Mouse (Mus musculus): ENCODE measurements around the gene Hist1h3h.
A peak's percentile ranks its signal among the peaks of the same experiment; 100 is the strongest.
"Not testable (repeated sequence)": the region's sequence is repeated elsewhere in the genome, so short reads cannot be mapped to it uniquely, and the experiment has no call there.

The Hist1h3h gene

DNA sequence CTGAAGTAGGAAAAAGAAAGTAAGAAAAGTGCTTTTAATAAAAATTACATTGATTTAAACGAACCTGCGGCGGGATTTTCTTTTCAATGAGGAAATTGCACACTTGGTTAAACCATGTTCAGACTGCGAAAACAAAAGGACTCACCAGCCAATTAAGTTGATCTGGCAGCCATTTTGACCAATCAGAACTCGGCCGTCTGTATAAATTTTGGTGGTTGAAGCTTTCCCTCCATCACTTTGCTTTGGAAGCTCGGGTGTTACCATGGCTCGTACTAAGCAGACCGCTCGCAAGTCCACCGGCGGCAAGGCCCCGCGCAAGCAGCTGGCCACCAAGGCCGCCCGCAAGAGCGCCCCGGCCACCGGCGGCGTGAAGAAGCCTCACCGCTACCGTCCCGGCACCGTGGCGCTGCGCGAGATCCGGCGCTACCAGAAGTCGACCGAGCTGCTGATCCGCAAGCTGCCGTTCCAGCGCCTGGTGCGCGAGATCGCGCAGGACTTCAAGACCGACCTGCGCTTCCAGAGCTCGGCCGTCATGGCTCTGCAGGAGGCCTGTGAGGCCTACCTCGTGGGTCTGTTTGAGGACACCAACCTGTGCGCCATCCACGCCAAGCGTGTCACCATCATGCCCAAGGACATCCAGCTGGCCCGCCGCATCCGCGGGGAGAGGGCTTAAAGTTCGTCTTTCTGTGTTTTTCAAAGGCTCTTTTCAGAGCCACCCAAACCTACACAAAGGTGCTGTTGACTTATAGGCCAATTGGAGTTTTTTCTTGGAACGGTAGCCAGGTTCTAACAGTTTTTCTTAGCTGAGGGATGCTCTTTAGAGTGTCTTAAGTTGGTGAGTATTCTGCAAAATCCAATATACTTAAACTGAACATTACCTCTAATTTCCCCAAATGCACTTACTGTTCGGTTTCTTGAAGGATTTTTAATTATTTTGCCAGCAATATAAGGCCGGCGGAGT lies at the start of gene Hist1h3h:
Gene Hist1h3h, plus strand, starts transcription at position 263 of the 961 bp plus-strand sequence.
- DNase-seq (ENCODE audit: low spot score): peak; percentile 79

DNA sequence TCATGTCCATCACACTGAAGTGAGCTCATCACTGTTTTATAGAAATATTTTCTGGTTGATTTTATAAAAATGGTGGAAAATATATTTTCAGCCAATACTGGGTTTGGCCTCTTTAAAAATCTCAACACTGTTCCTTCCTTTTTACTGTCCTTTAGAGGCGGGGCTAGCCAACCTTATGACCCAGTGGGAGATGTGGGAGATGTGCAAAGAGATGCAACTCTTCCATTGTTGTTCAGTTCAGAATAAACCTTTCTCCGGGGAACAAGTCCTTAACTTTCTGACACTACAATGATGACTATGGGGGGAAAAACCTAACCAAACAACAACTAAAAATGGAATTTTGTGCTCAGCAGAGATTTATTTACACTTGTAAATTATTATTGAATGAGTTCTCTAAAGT lies 40.2 kb upstream of the Hist1h3h start, which contains the start of gene Olfr1360:
Gene Olfr1360, minus strand, starts transcription at position 101 of the 400 bp plus-strand sequence.
- DNase-seq (ENCODE audit: low spot score): no peak

DNA sequence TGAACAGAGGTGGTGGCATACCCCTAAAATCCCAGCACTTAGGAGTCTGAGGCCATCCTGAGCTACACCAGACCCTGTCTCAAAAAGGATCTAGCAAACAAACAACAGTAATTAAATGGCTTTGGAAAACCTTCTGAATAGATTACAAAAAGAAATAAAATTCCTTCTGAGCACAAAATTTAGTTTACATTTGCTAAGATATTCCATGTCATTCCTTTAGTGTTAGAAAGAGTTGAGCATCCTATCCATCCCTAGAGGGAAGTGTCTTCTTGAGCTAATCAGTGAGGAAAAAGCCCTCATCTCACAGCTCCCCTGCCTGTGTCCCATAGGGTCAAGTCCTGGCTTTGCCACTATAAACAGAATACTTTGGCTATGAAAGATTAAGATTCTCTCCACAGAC lies 19.6 kb upstream of the Hist1h3h start, which contains the start of gene Olfr1359:
Gene Olfr1359, plus strand, starts transcription at position 301 of the 400 bp plus-strand sequence.
- DNase-seq (ENCODE audit: low spot score): no peak

GRCm38 (mm10) chr13:21706669-21707068 lies 10.8 kb upstream of the Hist1h3h start:
- no peak for DNase-seq (ENCODE audit: low spot score)

DNA sequence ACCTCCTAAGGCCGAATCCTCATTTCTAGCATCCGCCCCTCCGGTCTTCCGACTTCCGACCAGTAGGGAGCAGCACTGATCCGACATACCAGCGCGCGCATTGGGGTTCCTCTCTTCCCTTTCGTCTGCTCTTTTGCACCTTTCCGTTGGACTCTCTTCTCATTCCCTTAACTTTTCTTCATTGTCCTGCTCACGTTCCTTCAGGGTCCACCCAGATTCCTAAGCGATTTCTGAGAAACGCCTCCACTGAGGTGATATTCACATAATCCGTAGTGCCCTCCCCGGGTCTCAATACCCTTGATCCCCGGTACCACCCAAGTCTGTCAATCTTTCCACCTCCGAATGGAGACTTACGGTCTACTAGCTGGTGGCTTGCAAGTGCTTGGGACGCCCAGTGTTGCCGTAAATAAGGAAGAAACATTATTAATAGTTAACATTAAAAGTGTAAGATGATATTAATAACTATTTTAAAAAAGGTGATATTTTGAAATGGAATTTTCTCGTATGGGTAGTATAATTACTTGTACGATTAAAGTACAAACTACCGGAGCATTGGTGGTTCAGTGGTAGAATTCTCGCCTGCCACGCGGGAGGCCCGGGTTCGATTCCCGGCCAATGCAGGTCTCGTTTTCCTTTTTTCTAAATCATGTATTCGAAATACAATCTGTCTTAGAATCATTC lies 7.3 kb upstream of the Hist1h3h start:
- DNase-seq (ENCODE audit: low spot score): peak; percentile 85

DNA sequence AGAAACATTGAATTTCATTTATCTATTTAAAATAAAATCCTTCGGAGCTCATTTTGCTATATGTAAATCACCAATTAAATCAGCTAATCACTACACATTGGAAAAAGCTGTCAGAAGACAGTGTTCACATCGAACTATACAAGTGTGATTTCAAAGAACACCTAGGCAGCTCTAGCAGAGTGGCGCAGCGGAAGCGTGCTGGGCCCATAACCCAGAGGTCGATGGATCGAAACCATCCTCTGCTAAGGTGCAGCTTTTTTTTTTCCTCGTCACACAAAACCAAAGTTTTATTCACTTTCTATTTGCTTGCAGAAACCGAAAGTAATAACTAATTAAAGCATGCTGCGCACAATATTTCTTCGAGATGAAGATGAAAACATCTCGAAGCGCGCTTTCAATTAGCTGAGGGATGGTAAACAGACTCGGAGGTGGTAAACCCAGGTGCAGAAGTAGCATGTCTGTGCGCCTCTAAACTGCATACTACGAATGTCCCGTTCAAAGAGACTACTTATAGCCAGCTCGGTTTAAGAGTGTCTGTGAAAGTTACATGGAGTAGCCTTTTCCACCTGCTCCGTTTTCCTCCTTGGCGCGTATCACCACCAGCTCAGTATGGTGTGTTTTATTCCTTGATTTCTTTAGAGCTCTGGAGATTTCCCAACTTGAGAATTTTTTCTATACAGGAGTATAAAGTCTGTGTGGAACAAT lies 6.5 kb upstream of the Hist1h3h start:
- DNase-seq (ENCODE audit: low spot score): peak; percentile 88

GRCm38 (mm10) chr13:21711698-21712097 lies 5.8 kb upstream of the Hist1h3h start:
- DNase-seq (ENCODE audit: low spot score): no peak

DNA sequence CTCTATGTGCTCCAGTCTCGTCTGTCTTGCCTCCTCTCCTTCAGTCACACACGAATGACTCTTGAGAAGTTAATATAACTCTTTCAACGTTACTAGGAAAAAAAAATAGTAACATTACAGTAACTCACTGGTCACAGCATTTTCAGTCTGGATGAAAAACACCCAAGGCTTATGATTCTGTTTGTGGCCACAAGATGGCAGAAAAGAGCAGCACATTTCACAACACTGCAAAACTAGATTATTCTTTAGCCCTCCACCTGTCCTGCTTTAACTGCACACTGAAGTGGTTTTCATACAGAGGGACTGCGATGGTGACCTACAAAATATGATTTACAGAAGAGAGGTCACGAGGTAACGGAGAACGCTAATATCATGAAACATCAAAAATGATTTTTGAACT lies 2.7 kb upstream of the Hist1h3h start:
- peak; percentile 67 for DNase-seq (ENCODE audit: low spot score)

GRCm38 (mm10) chr13:21715131-21715863 lies 2.2 kb upstream of the Hist1h3h start:
- DNase-seq (ENCODE audit: low spot score): no peak

GRCm38 (mm10) chr13:21715864-21716539 lies 1.5 kb upstream of the Hist1h3h start, which contains the start of the genes Hist1h2bl and Hist1h2ai:
Gene Hist1h2bl, minus strand, starts transcription at chr13:21716143.
Gene Hist1h2ai, plus strand, starts transcription at chr13:21716422.
- peak; percentile 78 for DNase-seq (ENCODE audit: low spot score)

- DNase-seq (ENCODE audit: low spot score): not testable (repeated sequence)
Observed at GRCm38 (mm10) chr13:21716540-21717391, 693 bp upstream of the Hist1h3h start.

- DNase-seq (ENCODE audit: low spot score): no peak
Observed at GRCm38 (mm10) chr13:21718381-21719080, 1.1 kb downstream of the Hist1h3h start.

DNA sequence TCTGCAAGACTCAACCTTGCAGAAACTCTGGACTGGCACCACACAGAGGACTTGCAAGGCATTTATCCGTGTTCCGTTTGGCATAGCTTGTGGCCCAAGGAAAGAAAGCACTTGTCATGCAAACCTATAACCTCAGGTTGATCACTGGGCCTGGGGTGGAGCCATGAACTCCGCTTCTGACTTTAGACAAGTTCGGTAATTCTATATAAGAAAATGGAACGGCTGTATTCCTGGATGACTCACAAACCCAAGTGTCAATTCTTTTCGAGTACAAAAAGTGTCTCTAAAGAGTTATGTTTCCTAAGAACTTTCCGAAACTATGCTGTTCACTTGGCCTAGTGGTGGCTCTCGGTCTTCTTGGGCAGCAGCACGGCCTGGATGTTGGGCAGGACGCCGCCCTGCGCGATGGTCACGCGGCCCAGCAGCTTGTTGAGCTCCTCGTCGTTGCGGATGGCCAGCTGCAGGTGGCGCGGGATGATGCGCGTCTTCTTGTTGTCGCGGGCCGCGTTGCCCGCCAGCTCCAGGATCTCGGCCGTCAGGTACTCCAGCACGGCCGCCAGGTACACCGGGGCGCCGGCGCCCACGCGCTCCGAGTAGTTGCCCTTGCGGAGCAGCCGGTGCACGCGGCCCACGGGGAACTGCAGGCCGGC lies 3.8 kb downstream of the Hist1h3h start:
- not testable (repeated sequence) for DNase-seq (ENCODE audit: low spot score)

DNA sequence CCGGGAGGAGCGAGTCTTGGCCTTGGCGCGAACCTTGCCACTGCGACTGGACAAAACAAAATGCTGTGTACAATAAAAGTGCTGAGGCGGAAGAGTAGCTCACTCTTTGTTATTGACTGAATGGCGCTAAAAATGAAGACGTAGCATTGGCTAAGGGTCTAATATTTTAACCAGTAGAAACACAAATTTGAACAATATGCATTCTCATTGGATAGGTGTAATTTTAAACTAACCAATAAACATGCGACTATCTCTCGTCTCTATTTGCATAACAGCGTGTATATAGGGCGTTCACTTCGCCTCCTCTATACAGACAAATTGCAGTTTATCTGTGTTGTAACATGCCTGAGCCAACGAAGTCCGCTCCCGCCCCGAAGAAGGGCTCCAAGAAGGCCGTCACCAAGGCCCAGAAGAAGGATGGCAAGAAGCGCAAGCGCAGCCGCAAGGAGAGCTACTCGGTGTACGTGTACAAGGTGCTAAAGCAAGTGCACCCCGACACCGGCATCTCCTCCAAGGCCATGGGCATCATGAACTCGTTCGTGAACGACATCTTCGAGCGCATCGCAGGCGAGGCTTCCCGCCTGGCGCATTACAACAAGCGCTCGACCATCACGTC lies 4.4 kb downstream of the Hist1h3h start, which contains the start of gene Hist1h2bm:
Gene Hist1h2bm, plus strand, starts transcription at position 288 of the 616 bp plus-strand sequence.
- DNase-seq (ENCODE audit: low spot score): peak; percentile 53

GRCm38 (mm10) chr13:21722373-21722925 lies 5.0 kb downstream of the Hist1h3h start:
- DNase-seq (ENCODE audit: low spot score): no peak

DNA sequence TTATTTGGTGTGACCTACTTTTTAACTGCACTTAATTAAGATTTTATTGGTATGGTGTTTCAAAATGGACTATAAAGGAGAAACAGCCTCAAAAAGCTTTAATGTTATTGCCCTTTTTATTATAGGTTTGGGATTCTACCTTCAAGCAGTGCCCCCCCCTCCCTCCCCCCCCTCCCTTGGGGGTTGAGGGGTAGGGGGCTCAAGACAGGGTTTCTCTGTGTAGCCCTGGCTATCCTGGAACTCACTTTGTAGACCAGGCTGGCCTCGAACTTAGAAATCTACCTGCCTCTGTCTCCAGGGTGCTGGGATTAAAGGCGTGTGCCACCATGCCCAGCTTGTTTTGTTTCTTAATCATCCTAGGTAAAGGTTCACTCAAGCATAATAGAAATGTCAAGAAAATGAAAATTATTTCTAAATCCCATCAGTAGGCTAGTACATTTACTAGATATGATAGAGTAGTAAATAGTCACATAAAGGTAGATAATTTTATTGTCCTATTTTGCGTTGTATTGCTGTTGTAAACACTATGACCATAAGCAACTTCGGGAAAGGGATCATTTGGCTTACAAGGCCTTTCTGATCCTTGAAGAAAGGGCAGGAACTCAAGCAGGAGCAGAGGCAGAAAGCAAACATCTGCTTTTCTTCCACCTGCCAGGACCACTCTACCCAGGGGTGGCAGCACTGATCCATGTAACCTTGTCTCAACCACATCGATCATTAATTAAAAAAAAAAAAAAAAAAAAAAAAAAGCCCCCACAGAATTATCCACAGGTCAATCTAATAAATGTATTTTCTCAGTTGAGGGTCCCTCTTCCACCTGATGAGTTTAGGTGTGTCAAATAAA lies 5.8 kb downstream of the Hist1h3h start:
- DNase-seq (ENCODE audit: low spot score): no peak
